Mouse (Mus musculus) heart, embryonic 14.5 days (tissue): ENCODE data around the gene 1700001J03Rik. TPM values are rescaled to one million over a fixed set of nuclear protein-coding genes. Genes with fewer than 3 reads are reported as not detected.

ENCODE experiments used
- ATAC-seq: fragments of 200-750 bp; cut with Nextera tagmentation; 2 replicates; pipeline ENCODE4 v1.8.0; 2017; ENCODE audit warnings: low read depth, moderate TSS enrichment; ENCODE audit not compliant: insufficient number of reproducible peaks, insufficient read depth, low FRiP score
- H3K27ac ChIP-seq, 2 experiments: fragments of 200-500 bp in 1 of 2; fragments of 300-500 bp in 1 of 2; sonication (generic) in 1 of 2; replicated peaks in 1 of 2; 2 replicates each; pipeline ENCODE4 v1.5.1; 2012 to 2014; ENCODE audit warnings: low read depth in 2 of 2, low read length in 2 of 2, control low read depth in 1 of 2, mild to moderate bottlenecking in 1 of 2, mixed read lengths in 1 of 2; ENCODE audit not compliant: control insufficient read depth in 1 of 2, insufficient read depth in 1 of 2
- H3K27me3 ChIP-seq: fragments of 300-500 bp; sonication (generic); 2 replicates; pipeline ENCODE4 v1.6.1; 2014; ENCODE audit warnings: mild to moderate bottlenecking, low read length, control low read depth; ENCODE audit not compliant: control insufficient read depth, insufficient read depth
- H3K36me3 ChIP-seq: fragments of 300-500 bp; sonication (generic); 2 replicates; pipeline ENCODE4 v1.6.1; 2014; ENCODE audit warnings: mild to moderate bottlenecking, control low read depth, low read length, mixed read lengths; ENCODE audit not compliant: control insufficient read depth, insufficient read depth
- H3K4me1 ChIP-seq, 2 experiments: fragments of 200-500 bp in 1 of 2; fragments of 300-500 bp in 1 of 2; sonication (generic) in 1 of 2; 2 replicates each; pipeline ENCODE4 v1.6.1; 2012 to 2014; ENCODE audit warnings: low read length in 2 of 2, control low read depth in 1 of 2, mixed read lengths in 1 of 2; ENCODE audit not compliant: control insufficient read depth in 2 of 2, insufficient read depth in 2 of 2
- H3K4me2 ChIP-seq: fragments of 300-500 bp; sonication (generic); 2 replicates; pipeline ENCODE4 v1.6.1; 2014; ENCODE audit warnings: mild to moderate bottlenecking, low read length
- H3K4me3 ChIP-seq, 2 experiments: fragments of 200-500 bp in 1 of 2; fragments of 300-500 bp in 1 of 2; sonication (generic) in 1 of 2; 2 replicates each; pipeline ENCODE4 v1.5.1; 2012 to 2014; ENCODE audit warnings: low read length in 2 of 2, mild to moderate bottlenecking in 2 of 2, control low read depth in 1 of 2, low read depth in 1 of 2, moderate library complexity in 1 of 2; ENCODE audit not compliant: control insufficient read depth in 1 of 2, insufficient read depth in 1 of 2
- H3K9ac ChIP-seq: fragments of 300-500 bp; sonication (generic); 2 replicates; pipeline ENCODE4 v1.6.1; 2014; ENCODE audit warnings: mild to moderate bottlenecking, low read length
- H3K9me3 ChIP-seq: fragments of 300-500 bp; sonication (generic); 2 replicates; pipeline ENCODE4 v1.6.1; 2016; ENCODE audit warnings: low read length, control low read depth; ENCODE audit not compliant: control insufficient read depth
- WGBS: fragments of 180-500 bp; shearing (Covaris S2); extraction: QIAGEN DNeasy Blood & Tissue Kit; methylation state at CpG from one replicate; pipeline ENCODE4 v1.1.7; 2014; 5-methylcytosine and 5-hydroxymethylcytosine counted together
- polyA plus RNA-seq: library from polyadenylated mRNA; unstranded; fragments of >200 nt; fragmentation: Nextera tagmentation; extraction: Ambion mirVana; gene quantifications from 2 replicates; pipeline ENCODE4 v1.2.1, GENCODE M21; 2014

The 1700001J03Rik gene
- polyA plus RNA-seq, 1 experiment from 2014 or later: not detected

GRCm38 (mm10) chr5:146200580-146200979, 15.5 kb upstream of the 1700001J03Rik start:
- Histone ChIP-seq H3K4me2 (no peak overlapping the region), H3K36me3 (peaks cover 34% of the 10 kb centered on the region), H3K9me3 (no peaks in the 10 kb centered on the region; the same call in 1 of the 2 replicates), H3K27me3 (no peaks in the 10 kb centered on the region), H3K9ac (no peak overlapping the region), H3K4me1 (no peaks in the 10 kb centered on the region), H3K4me3 (no peak overlapping the region), H3K27ac (no peak overlapping the region)
- ATAC-seq: no peak
- WGBS: 98% methylated on average over 6 of the region's 6 CpGs

GRCm38 (mm10) chr5:146199540-146199939, 14.4 kb upstream of the 1700001J03Rik start:
- H3K4me1 ChIP-seq: no peaks in the 10 kb centered on the region
- ATAC-seq: no peak
- H3K9ac ChIP-seq: no peak overlapping the region
- 78% methylated on average over 2 of the region's 2 CpGs for WGBS
- H3K9me3 ChIP-seq: no peaks in the 10 kb centered on the region; the same call in 1 of the 2 replicates
- H3K27ac ChIP-seq: no peak overlapping the region
- peaks cover 24% of the 10 kb centered on the region for H3K36me3 ChIP-seq
- H3K4me3 ChIP-seq: no peak overlapping the region
- H3K4me2 ChIP-seq: no peak overlapping the region
- no peaks in the 10 kb centered on the region for H3K27me3 ChIP-seq

GRCm38 (mm10) chr5:146199073-146199472, 14.0 kb upstream of the 1700001J03Rik start:
- Histone ChIP-seq H3K36me3 (peaks cover 19% of the 10 kb centered on the region), H3K4me1 (no peaks in the 10 kb centered on the region), H3K9me3 (no peaks in the 10 kb centered on the region; the same call in 1 of the 2 replicates), H3K9ac (no peak overlapping the region), H3K27me3 (no peaks in the 10 kb centered on the region), H3K4me3 (no peak overlapping the region), H3K4me2 (no peak overlapping the region), H3K27ac (no peak overlapping the region)
- ATAC-seq: no peak

GRCm38 (mm10) chr5:146193360-146193759, 8.3 kb upstream of the 1700001J03Rik start:
- ATAC-seq: no peak
- no peaks in the 10 kb centered on the region for H3K4me1 ChIP-seq
- WGBS: 79% methylated on average over 8 of the region's 8 CpGs
- H3K27ac ChIP-seq: no peak overlapping the region
- H3K4me3 ChIP-seq: no peak overlapping the region
- H3K4me2 ChIP-seq: no peak overlapping the region
- no peaks in the 10 kb centered on the region for H3K9me3 ChIP-seq
- no peak overlapping the region for H3K9ac ChIP-seq
- H3K27me3 ChIP-seq: no peaks in the 10 kb centered on the region
- no peaks in the 10 kb centered on the region for H3K36me3 ChIP-seq

GRCm38 (mm10) chr5:146190501-146191269, 5.6 kb upstream of the 1700001J03Rik start:
- Histone ChIP-seq H3K27me3 (no peaks in the 10 kb centered on the region), H3K4me2 (no peak overlapping the region), H3K4me3 (no peak overlapping the region), H3K4me1 (no peaks in the 10 kb centered on the region), H3K36me3 (no peaks in the 10 kb centered on the region), H3K9me3 (no peaks in the 10 kb centered on the region), H3K9ac (no peak overlapping the region), H3K27ac (no peak overlapping the region)
- WGBS: 57% methylated on average over 3 of the region's 3 CpGs
- ATAC-seq: no peak

GRCm38 (mm10) chr5:146190093-146190492, 5.0 kb upstream of the 1700001J03Rik start:
- H3K4me2 ChIP-seq: no peak overlapping the region
- 58% methylated on average over 4 of the region's 4 CpGs for WGBS
- no peak overlapping the region for H3K4me3 ChIP-seq
- H3K36me3 ChIP-seq: no peaks in the 10 kb centered on the region
- H3K9me3 ChIP-seq: no peaks in the 10 kb centered on the region
- H3K27me3 ChIP-seq: no peaks in the 10 kb centered on the region
- no peak overlapping the region for H3K9ac ChIP-seq
- H3K27ac ChIP-seq: no peak overlapping the region
- ATAC-seq: no peak
- no peaks in the 10 kb centered on the region for H3K4me1 ChIP-seq

- ATAC-seq: no peak
- no peaks in the 10 kb centered on the region for H3K9me3 ChIP-seq
- WGBS: 74% methylated on average over 7 of the region's 7 CpGs
Measured at GRCm38 (mm10) chr5:146188712-146189111, 3.6 kb upstream of the 1700001J03Rik start.

GRCm38 (mm10) chr5:146188144-146188543, 3.0 kb upstream of the 1700001J03Rik start:
- Histone ChIP-seq H3K9ac (no peak overlapping the region), H3K27ac (no peak overlapping the region), H3K27me3 (no peaks in the 10 kb centered on the region), H3K4me1 (no peaks in the 10 kb centered on the region), H3K36me3 (no peaks in the 10 kb centered on the region), H3K4me2 (no peak overlapping the region), H3K4me3 (no peak overlapping the region), H3K9me3 (no peaks in the 10 kb centered on the region)
- 93% methylated on average over 1 of the region's 1 CpGs for WGBS
- ATAC-seq: no peak

More at GRCm38 (mm10) chr5:146188712-146189111, 3.6 kb upstream of the 1700001J03Rik start:
- H3K4me2 ChIP-seq: no peak overlapping the region
- H3K9ac ChIP-seq: no peak overlapping the region
- no peaks in the 10 kb centered on the region for H3K36me3 ChIP-seq
- H3K27me3 ChIP-seq: no peaks in the 10 kb centered on the region
- H3K4me1 ChIP-seq: no peaks in the 10 kb centered on the region
- no peak overlapping the region for H3K27ac ChIP-seq
- no peak overlapping the region for H3K4me3 ChIP-seq
